Mouse (Mus musculus) ES-Bruce4 (cell line): ENCODE data around the gene Ankrd65.

Source experiments
- CTCF ChIP-seq: IDR thresholded peaks from one replicate; pipeline ENCODE4 v1.8.1; 2011; ENCODE audit warnings: low read depth, low read length
- EP300 ChIP-seq: IDR thresholded peaks from 2 replicates; pipeline ENCODE4 v1.6.1; 2011; ENCODE audit warnings: low read depth, low read length; ENCODE audit not compliant: insufficient read depth
- POLR2A ChIP-seq: IDR thresholded peaks from one replicate; pipeline ENCODE4 v1.8.1; 2011; ENCODE audit warnings: low read length; ENCODE audit not compliant: insufficient read depth

DNA sequence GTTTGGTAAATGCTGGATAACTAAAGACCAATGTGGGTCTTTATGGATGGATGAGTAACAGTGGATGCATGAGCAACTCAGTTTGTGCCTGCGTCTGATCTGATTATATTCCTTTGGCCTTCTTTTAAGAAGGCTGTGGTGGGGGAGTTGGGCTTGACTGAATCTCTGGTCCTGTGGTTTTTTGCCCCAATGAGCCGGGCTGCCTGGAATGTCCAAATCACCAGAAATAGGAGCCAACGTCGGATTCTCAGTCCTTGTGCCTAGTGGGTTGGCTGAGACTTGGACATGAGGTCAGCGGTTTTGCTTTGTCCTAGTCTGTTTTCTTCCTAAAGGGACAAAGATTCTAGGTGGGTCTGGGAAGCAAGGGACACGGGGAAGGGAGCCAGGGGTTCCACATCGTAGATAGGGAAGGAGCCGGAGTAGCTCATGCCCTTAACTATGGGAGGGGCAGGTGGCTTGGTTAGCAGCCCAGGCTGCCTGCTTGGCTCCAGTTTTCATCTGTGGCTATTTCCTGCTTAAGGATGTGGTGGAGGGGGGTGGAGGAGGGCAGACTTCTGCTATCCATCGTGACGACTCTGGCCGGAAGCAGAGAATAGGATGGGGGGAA lies 47.3 kb downstream of the Ankrd65 start:
- no peak for TF ChIP-seq CTCF
- no peak for TF ChIP-seq POLR2A
- TF ChIP-seq EP300 = no peak
